In the genomic region with DNA sequence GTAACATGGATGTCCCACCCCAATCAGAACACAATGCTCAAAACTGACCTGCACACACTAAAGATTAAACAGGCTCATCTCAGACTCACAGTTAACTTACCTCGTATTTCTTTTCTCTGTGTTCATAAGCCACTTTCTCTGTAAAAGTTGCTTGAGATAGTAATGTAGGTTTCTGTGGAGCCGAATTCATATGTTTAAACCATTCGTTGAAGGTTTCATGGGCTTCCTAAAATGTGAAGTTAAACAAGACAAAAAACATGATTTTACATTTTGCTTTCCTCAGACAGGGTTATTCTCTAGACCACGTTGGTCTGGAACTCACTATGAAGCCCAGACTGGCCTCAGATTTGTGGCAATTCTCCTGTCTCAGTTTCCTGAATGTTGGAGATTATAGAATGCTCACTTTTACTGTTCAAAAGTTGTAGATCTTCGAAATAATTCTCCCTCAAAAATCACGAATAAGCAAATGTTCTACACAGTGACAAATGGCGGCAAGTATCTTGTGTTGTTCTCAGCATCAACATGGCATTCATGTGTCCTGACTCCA, we compare ENCODE assay signal across 30 mouse cellular contexts.
"Had no signal": no experiment of that assay in that cellular context is flagged by ENCODE, and none has a peak within 500 bp of the region (broad histone marks: within the 10 kb centered on the region; RNA-seq: fewer than 3 reads in every experiment).

No protein-coding gene starts in this region.

- H3K4me1 ChIP-seq: limb, embryonic 10.5 days; limb, embryonic 12.5 days; limb, embryonic 13.5 days; limb, embryonic 15.5 days; liver, embryonic 12.5 days; lung, embryonic 15.5 days; midbrain, embryonic 10.5 days; midbrain, embryonic 12.5 days; midbrain, embryonic 15.5 days; neural tube, embryonic 12.5 days had no signal

- H3K9me3 ChIP-seq: limb, embryonic 10.5 days; limb, embryonic 12.5 days; limb, embryonic 13.5 days; limb, embryonic 15.5 days; liver, embryonic 12.5 days; liver, embryonic 13.5 days; liver, embryonic 15.5 days; lung, embryonic 15.5 days; megakaryocyte, embryonic 14.5 days; midbrain, embryonic 10.5 days; midbrain, embryonic 12.5 days; midbrain, embryonic 15.5 days; neural tube, embryonic 12.5 days had no signal

- H3K9ac ChIP-seq: limb, embryonic 12.5 days; limb, embryonic 13.5 days; limb, embryonic 15.5 days; liver, embryonic 12.5 days; liver, embryonic 13.5 days; liver, embryonic 14.5 days; liver, embryonic 15.5 days; lung, embryonic 14.5 days; lung, embryonic 15.5 days; midbrain, embryonic 12.5 days; midbrain, embryonic 15.5 days; neural tube, embryonic 12.5 days had no signal

- DNase-seq: left cerebral cortex, postnatal 4 days; liver; liver, embryonic 13.5 days; lung, adult 18-20 months; lung, adult 2 months; lung, embryonic 14.5 days; lung, postnatal 10 days; lung, postnatal 14 days; lung, postnatal 36 days; lung, postnatal 4 days; midbrain, embryonic 14.5 days had no signal

- H3K4me2 ChIP-seq: limb, embryonic 12.5 days; limb, embryonic 13.5 days; limb, embryonic 15.5 days; liver, embryonic 11.5 days; liver, embryonic 12.5 days; liver, embryonic 13.5 days; liver, embryonic 15.5 days; lung, embryonic 14.5 days; lung, embryonic 15.5 days; midbrain, embryonic 12.5 days; midbrain, embryonic 15.5 days; neural tube, embryonic 12.5 days had no signal

- H3K4me3 ChIP-seq: left cerebral cortex, adult 2 months; limb, embryonic 10.5 days; limb, embryonic 12.5 days; limb, embryonic 13.5 days; limb, embryonic 15.5 days; liver, embryonic 12.5 days; liver, embryonic 13.5 days; liver, embryonic 15.5 days; lung, embryonic 15.5 days; megakaryocyte, embryonic 14.5 days; midbrain, embryonic 10.5 days; midbrain, embryonic 12.5 days; midbrain, embryonic 15.5 days; myocyte; neural tube, embryonic 12.5 days had no signal

- ATAC-seq: liver, embryonic 12.5 days; lung, postnatal 0 days; midbrain, embryonic 15.5 days; midbrain, embryonic 16.5 days had no signal

- H3K27ac ChIP-seq: left cerebral cortex, adult 2 months; limb, embryonic 10.5 days; limb, embryonic 12.5 days; limb, embryonic 13.5 days; limb, embryonic 15.5 days; liver, embryonic 12.5 days; liver, embryonic 13.5 days; liver, embryonic 14.5 days; liver, embryonic 15.5 days; lung, embryonic 15.5 days; macrophage; midbrain, embryonic 10.5 days; midbrain, embryonic 12.5 days; midbrain, embryonic 15.5 days; neural tube, embryonic 12.5 days had no signal

- H3K27me3 ChIP-seq: limb, embryonic 12.5 days; limb, embryonic 13.5 days; limb, embryonic 15.5 days; liver, embryonic 12.5 days; liver, embryonic 13.5 days; liver, embryonic 15.5 days; lung, embryonic 15.5 days; megakaryocyte, embryonic 14.5 days; midbrain, embryonic 12.5 days; midbrain, embryonic 15.5 days; neural tube, embryonic 12.5 days had no signal
